Mouse (Mus musculus): ENCODE data around the gene Olfr205. TPM values are rescaled to one million over a fixed set of nuclear protein-coding genes. Genes with fewer than 3 reads are reported as not detected.
"Not testable (repeated sequence)": the region's sequence is repeated elsewhere in the genome, so short reads cannot be mapped to it uniquely, and the experiment has no call there.

Gene Olfr205
- not detected for total RNA-seq (2021)

- intact Hi-C loops (cut with DNase I), result no loop called here
- DNase-seq (ENCODE audit: low spot score), result no peak
Measured at GRCm38 (mm10) chr16:59331038-59331437, at the start of gene Olfr205. Gene Olfr205 (minus strand): TSS chr16:59331138.

DNA sequence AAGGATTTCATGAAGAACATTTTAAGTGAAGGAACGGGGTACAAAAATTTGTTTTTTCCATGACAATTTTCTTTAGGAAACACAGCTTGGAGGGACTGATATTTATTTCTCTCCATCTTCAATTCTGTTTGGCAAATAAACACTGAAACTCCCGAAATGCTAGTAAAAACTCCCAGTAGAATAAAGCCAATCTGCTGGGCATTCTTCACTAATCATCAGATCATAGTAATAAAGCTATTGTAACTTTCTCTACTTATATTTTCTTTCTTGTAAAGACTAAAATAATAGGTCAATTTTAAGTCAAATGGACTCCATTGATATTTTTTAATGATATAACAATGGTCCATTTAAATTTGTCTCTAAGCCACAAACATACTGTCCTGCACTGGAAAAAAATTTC lies 33.0 kb upstream of the Olfr205 start, which contains the start of gene Olfr209:
Gene Olfr209 (minus strand): TSS at position 101 of the 400 bp plus-strand sequence.
- no peak for DNase-seq (ENCODE audit: low spot score)
- intact Hi-C loops (cut with DNase I), result no loop called here

- no peak for DNase-seq (ENCODE audit: low spot score)
- intact Hi-C loops (cut with DNase I), result no loop called here
Measured at GRCm38 (mm10) chr16:59349146-59349545, 18.2 kb upstream of the Olfr205 start, which contains the start of gene Olfr206. Gene Olfr206 (minus strand): TSS chr16:59349246.

GRCm38 (mm10) chr16:59323262-59323661 lies 7.7 kb downstream of the Olfr205 start:
- intact Hi-C loops (cut with DNase I); DNase-seq (ENCODE audit: low spot score): not testable (repeated sequence)

- DNase-seq (ENCODE audit: low spot score), result no peak
- intact Hi-C loops (cut with DNase I), result no loop called here
Measured at GRCm38 (mm10) chr16:59318148-59318547, 12.8 kb downstream of the Olfr205 start, which contains the start of gene Olfr204. Gene Olfr204 (minus strand): TSS chr16:59318248.

- intact Hi-C loops (cut with DNase I), result no loop called here
- no peak for DNase-seq (ENCODE audit: low spot score)
Measured at GRCm38 (mm10) chr16:59298581-59298980, 32.4 kb downstream of the Olfr205 start, which contains the start of gene Olfr203. Gene Olfr203 (plus strand): TSS chr16:59298881.

DNA sequence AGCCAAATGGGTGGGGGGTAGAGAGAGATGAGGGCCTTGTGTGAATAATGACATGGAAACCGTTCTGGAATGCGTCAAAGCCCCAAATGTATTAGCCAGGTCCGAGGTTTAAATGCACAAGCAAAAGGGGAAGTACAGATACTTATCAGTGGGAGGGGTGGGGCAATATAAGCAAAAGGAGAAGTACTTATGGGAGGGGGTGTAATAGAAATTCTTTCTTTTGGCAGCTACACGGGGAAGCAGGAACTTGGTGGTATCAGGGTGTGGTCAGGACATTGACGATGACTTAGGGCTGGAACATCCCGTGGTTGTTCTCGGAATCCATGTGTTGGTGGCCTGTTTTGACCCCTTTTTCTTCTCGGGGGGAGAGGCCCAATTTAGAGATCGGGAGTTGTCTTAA lies 43.4 kb downstream of the Olfr205 start:
- intact Hi-C loops (cut with DNase I), result not testable (repeated sequence)

GRCm38 (mm10) chr16:59286693-59287092 lies 44.2 kb downstream of the Olfr205 start, which contains the start of gene Olfr202:
Gene Olfr202 (minus strand): TSS chr16:59286793.
- DNase-seq (ENCODE audit: low spot score), result no peak
- intact Hi-C loops (cut with DNase I), result no loop called here

More for the DNA sequence above, 43.4 kb downstream of the Olfr205 start:
- DNase-seq (ENCODE audit: low spot score), result not testable (repeated sequence)

GRCm38 (mm10) chr16:59283476-59283875 lies 47.5 kb downstream of the Olfr205 start:
- no peak for DNase-seq (ENCODE audit: low spot score)
- intact Hi-C loops (cut with DNase I), result no loop called here

DNA sequence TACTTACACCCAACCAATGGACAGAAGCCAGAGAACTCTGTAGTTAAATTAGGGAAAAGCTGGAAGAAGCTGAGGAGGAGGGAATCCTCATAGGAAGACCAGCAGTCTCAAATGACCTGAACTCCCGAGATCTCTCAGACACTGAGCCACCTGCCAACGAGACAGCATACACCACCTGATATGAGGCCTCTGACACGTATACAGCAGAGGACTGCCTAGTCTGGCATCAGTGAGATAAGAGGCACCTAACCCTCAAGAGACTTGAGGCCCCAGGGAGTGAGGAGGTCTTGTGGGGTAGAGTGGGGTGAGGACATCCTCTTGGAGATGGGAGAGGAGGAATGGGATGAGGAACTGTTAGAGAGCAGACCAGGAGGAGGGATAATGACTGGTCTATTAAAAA lies 50.4 kb downstream of the Olfr205 start:
- DNase-seq (ENCODE audit: low spot score), result no peak
- intact Hi-C loops (cut with DNase I), result no loop called here

Other genes with a start within 250 kb of the Olfr205 start
- not detected for gene Olfr191, start 241.3 kb downstream of the Olfr205 start, total RNA-seq (2021)
- not detected for gene Olfr193, start 219.3 kb downstream of the Olfr205 start, total RNA-seq (2021)
- gene Olfr194, start 210.1 kb downstream of the Olfr205 start, total RNA-seq (2021), result not detected
- gene Olfr195, start 184.1 kb downstream of the Olfr205 start, total RNA-seq (2021), result not detected
- not detected for gene Olfr196, start 160.7 kb downstream of the Olfr205 start, total RNA-seq (2021)
- not detected for gene Olfr198, start 127.6 kb downstream of the Olfr205 start, total RNA-seq (2021)
- not detected for gene Olfr199, start 111.4 kb downstream of the Olfr205 start, total RNA-seq (2021)
- not detected for gene Olfr201, start 58.5 kb downstream of the Olfr205 start, total RNA-seq (2021)
- gene Olfr202, start 44.3 kb downstream of the Olfr205 start, total RNA-seq (2021), result not detected
- not detected for gene Olfr203, start 32.3 kb downstream of the Olfr205 start, total RNA-seq (2021)
- gene Olfr204, start 12.9 kb downstream of the Olfr205 start, total RNA-seq (2021), result not detected
- not detected for gene Olfr206, start 18.1 kb upstream of the Olfr205 start, total RNA-seq (2021)
- not detected for gene Olfr209, start 32.9 kb upstream of the Olfr205 start, total RNA-seq (2021)
- under 1 TPM in 1 of 2 experiments, not detected in 1; 0.06 TPM for gene Gabrr3, start 76.2 kb upstream of the Olfr205 start, total RNA-seq (2021)
- gene Riox2, start 140.6 kb upstream of the Olfr205 start, total RNA-seq (2021), result 10 to 100 TPM; 16.6 to 17.9 TPM

All from heart, postnatal 25 days (tissue).